Comparison of ENCODE assay signal across 16 mouse cellular contexts in the genomic region with DNA sequence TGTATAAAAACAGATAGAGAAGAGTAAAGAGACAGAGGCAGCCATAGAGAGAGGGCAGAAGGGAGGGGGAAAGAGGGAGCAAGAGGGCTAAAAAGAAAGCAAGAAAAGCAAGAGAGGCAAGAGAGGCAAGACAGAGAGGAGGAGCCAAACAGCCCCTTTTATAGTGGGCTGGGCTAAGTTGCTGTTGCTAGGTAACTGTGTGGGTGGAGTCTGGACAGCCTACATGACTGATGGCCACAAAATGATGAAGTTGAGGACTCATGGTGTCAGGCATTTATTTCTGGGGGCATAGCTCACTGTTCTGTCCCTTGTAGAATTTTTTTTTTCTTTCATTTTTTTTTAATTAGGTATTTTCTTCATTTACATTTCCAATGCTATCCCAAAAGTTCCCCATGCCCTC. TPM values are rescaled to one million over a fixed set of nuclear protein-coding genes. Genes with fewer than 3 reads are reported as not detected.
A peak's percentile ranks its signal among the peaks of the same experiment; 100 is the strongest.
DNase-seq lines count a peak whose midpoint lies in the region; ATAC-seq and TF ChIP-seq lines count a peak whose summit lies in the region.
"Had no signal": no experiment of that assay in that cellular context is flagged by ENCODE, and none has a peak within 500 bp of the region (broad histone marks: within the 10 kb centered on the region; RNA-seq: fewer than 3 reads in every experiment).

No protein-coding gene starts in this region.

- in situ Hi-C loops in CH12.LX (cut with MboI; ENCODE audit: low pct_ligation_motif_present, low pct_unique_long_range_greater_than_20kb, low sequenced_read_pairs), result no loop called here

- ATAC-seq in forebrain, embryonic 12.5 days (ENCODE audit: low FRiP score), result peak; percentile 46; the same call in 1 of the 2 replicates
- no peak for ATAC-seq in forebrain, embryonic 16.5 days
- ATAC-seq in liver, embryonic 15.5 days (ENCODE audit: insufficient read depth), result peak; percentile 67
- ATAC-seq: hindbrain, embryonic 16.5 days had no signal

- TF ChIP-seq RAD21 in CH12.LX (IDR thresholded peaks at IDR 0.05; ENCODE audit: low read depth, low read length), result no peak

- no peaks in the 10 kb centered on the region for H3K27me3 ChIP-seq in forebrain, embryonic 12.5 days
- H3K27me3 ChIP-seq in forebrain, embryonic 16.5 days (replicated peaks; ENCODE audit: control insufficient read depth, insufficient read depth, low read length), result no peaks in the 10 kb centered on the region
- no peaks in the 10 kb centered on the region for H3K27me3 ChIP-seq in CH12.LX (replicated peaks)
- H3K27me3 ChIP-seq in liver, embryonic 15.5 days, result 0 out of 2 replicates have a peak, but pooled peaks cover 6% of the 10 kb centered on the region
- H3K27me3 ChIP-seq: lung, embryonic 15.5 days; megakaryocyte, embryonic 14.5 days had no signal

- H3K27ac ChIP-seq in forebrain, embryonic 12.5 days, result no peak overlapping the region
- H3K27ac ChIP-seq in forebrain, embryonic 16.5 days (ENCODE audit: low read length), result no peak overlapping the region
- H3K27ac ChIP-seq in CH12.LX (ENCODE audit: insufficient read depth, low read depth), result no peak overlapping the region
- H3K27ac ChIP-seq in liver, embryonic 15.5 days (replicated peaks), result no peak overlapping the region
- H3K27ac ChIP-seq: embryonic facial prominence, embryonic 10.5 days; heart, adult 2 months; kidney, postnatal 0 days; lung, embryonic 15.5 days had no signal

- no peaks in the 10 kb centered on the region for H3K4me1 ChIP-seq in forebrain, embryonic 12.5 days
- H3K4me1 ChIP-seq in forebrain, embryonic 16.5 days (replicated peaks; ENCODE audit: control insufficient read depth, insufficient read depth, low read length), result no peaks in the 10 kb centered on the region
- peaks cover 0 to 2% of the 10 kb centered on the region in 2 experiments; a peak in 1 of 4 replicates for H3K4me1 ChIP-seq in CH12.LX (ENCODE audit: control insufficient read depth in 1 of 2, insufficient read depth in 2 of 2)
- peaks cover 7% of the 10 kb centered on the region; the same call in 1 of the 2 replicates for H3K4me1 ChIP-seq in liver, embryonic 15.5 days (replicated peaks)
- H3K4me1 ChIP-seq: embryonic facial prominence, embryonic 10.5 days; lung, embryonic 15.5 days; megakaryocyte, embryonic 14.5 days had no signal

- H3K36me3 ChIP-seq in forebrain, embryonic 12.5 days (replicated peaks), result no peaks in the 10 kb centered on the region
- no peaks in the 10 kb centered on the region for H3K36me3 ChIP-seq in forebrain, embryonic 16.5 days (ENCODE audit: control insufficient read depth, insufficient read depth)
- no peaks in the 10 kb centered on the region for H3K36me3 ChIP-seq in CH12.LX (replicated peaks in 1 of 2; ENCODE audit: control insufficient read depth in 1 of 2, insufficient read depth in 1 of 2, low read length in 1 of 2)
- H3K36me3 ChIP-seq in liver, embryonic 15.5 days (replicated peaks), result no peaks in the 10 kb centered on the region
- H3K36me3 ChIP-seq: embryonic facial prominence, embryonic 10.5 days; lung, embryonic 15.5 days had no signal

- dilution Hi-C loops in CH12.LX (cut with MboI; ENCODE audit: extremely low pct_ligation_motif_present, extremely low pct_unique_long_range_greater_than_20kb, low sequenced_read_pairs), result no loop called here

- DNase-seq in CH12.LX (ENCODE audit: extremely low read depth), result peak; percentile 53
- DNase-seq in induced T-regulatory cell, adult 2 months (ENCODE audit: low read depth), result peak; percentile 45
- DNase-seq in urinary bladder, postnatal 10 days (ENCODE audit: low spot score), result no peak
- no peak for DNase-seq in left cerebral cortex, adult 11 months (ENCODE audit: low spot score)
- DNase-seq in frontal cortex, postnatal 14 days (ENCODE audit: low spot score in 2 of 2), result no peak
- DNase-seq: cerebellum, adult 9-10 months; heart, adult 2 months; thymus, postnatal 4 days had no signal

- no peak for TF ChIP-seq EP300 in CH12.LX (IDR thresholded peaks at IDR 0.05; ENCODE audit: low read length)

- H3K9ac ChIP-seq in forebrain, embryonic 12.5 days, result no peak overlapping the region
- no peak overlapping the region for H3K9ac ChIP-seq in forebrain, embryonic 16.5 days (replicated peaks; ENCODE audit: low read depth, low read length)
- H3K9ac ChIP-seq in CH12.LX (ENCODE audit: insufficient read depth, low read depth), result no peak overlapping the region
- H3K9ac ChIP-seq in liver, embryonic 15.5 days, result no peak overlapping the region
- H3K9ac ChIP-seq: lung, embryonic 15.5 days had no signal

- TF ChIP-seq CTCF in CH12.LX (conservative IDR thresholded peaks at IDR 0.05 in 1 of 2, IDR thresholded peaks at IDR 0.05 in 1 of 2; ENCODE audit: low read depth in 2 of 2, low read length in 2 of 2), result no peak

- no peaks in the 10 kb centered on the region for H3K9me3 ChIP-seq in forebrain, embryonic 12.5 days
- no peaks in the 10 kb centered on the region for H3K9me3 ChIP-seq in forebrain, embryonic 16.5 days (ENCODE audit: control insufficient read depth, low read length)
- H3K9me3 ChIP-seq in CH12.LX (replicated peaks; ENCODE audit: low read length), result no peaks in the 10 kb centered on the region
- no peaks in the 10 kb centered on the region for H3K9me3 ChIP-seq in liver, embryonic 15.5 days (replicated peaks)
- H3K9me3 ChIP-seq: embryonic facial prominence, embryonic 10.5 days; lung, embryonic 15.5 days; megakaryocyte, embryonic 14.5 days had no signal

- no peaks in the 10 kb centered on the region for H3K79me2 ChIP-seq in CH12.LX (replicated peaks; ENCODE audit: control insufficient read depth, extremely low read depth, insufficient read depth, poor library complexity, severe bottlenecking)

- no peak overlapping the region for H3K4me2 ChIP-seq in forebrain, embryonic 12.5 days
- H3K4me2 ChIP-seq in forebrain, embryonic 16.5 days (ENCODE audit: low read length), result no peak overlapping the region
- no peak overlapping the region; the same call in 1 of the 2 replicates for H3K4me2 ChIP-seq in CH12.LX (ENCODE audit: insufficient read depth, low read depth, poor library complexity, severe bottlenecking)
- H3K4me2 ChIP-seq in liver, embryonic 15.5 days, result no peak overlapping the region
- H3K4me2 ChIP-seq: lung, embryonic 15.5 days had no signal

- H3K4me3 ChIP-seq in forebrain, embryonic 12.5 days (replicated peaks), result no peak overlapping the region
- H3K4me3 ChIP-seq in forebrain, embryonic 16.5 days (replicated peaks; ENCODE audit: low read length), result no peak overlapping the region
- no peak overlapping the region for H3K4me3 ChIP-seq in CH12.LX (replicated peaks in 1 of 3; ENCODE audit: low read depth in 2 of 3, low read length in 2 of 3, poor library complexity in 1 of 3)
- H3K4me3 ChIP-seq in liver, embryonic 15.5 days (replicated peaks), result no peak overlapping the region
- H3K4me3 ChIP-seq: embryonic facial prominence, embryonic 10.5 days; heart, adult 2 months; lung, embryonic 15.5 days; megakaryocyte, embryonic 14.5 days had no signal

- no peak for TF ChIP-seq POLR2A in CH12.LX (IDR thresholded peaks at IDR 0.05; ENCODE audit: low read depth, low read length)

TF ChIP-seq in CH12.LX, 34 proteins besides CTCF, POLR2A, EP300 and RAD21:
- TF ChIP-seq ELF1 (IDR thresholded peaks at IDR 0.05; ENCODE audit: low read depth, low read length) (no peak), TBP (conservative IDR thresholded peaks at IDR 0.05; ENCODE audit: low read depth, low read length) (0 out of 2 replicates have a peak, but pooled peaks have one; percentile 38), MYC (IDR thresholded peaks at IDR 0.05; ENCODE audit: low read depth, low read length) (no peak), HCFC1 (IDR thresholded peaks at IDR 0.05; ENCODE audit: low read depth, low read length) (no peak), SMC3 (IDR thresholded peaks at IDR 0.05; ENCODE audit: low read depth, low read length) (no peak), NRF1 (IDR thresholded peaks at IDR 0.05; ENCODE audit: low read depth, low read length) (no peak)

RNA-seq across cellular contexts. Expression of gene Hspa13, which starts 59.6 kb away (rescaled TPM):
- polyA plus RNA-seq in forebrain, embryonic 12.5 days (2016; fragmentation: Nextera tagmentation; extraction: Ambion mirVana), result 38.5 and 39.3 TPM in 2 replicates
- 45.4 and 49.5 TPM in 2 replicates for polyA plus RNA-seq in forebrain, embryonic 16.5 days (2015; fragmentation: Nextera tagmentation; extraction: Ambion mirVana)
- total RNA-seq in CH12.LX (2012; rRNA removed), result 30.6 and 36.8 TPM in 2 replicates
- 38.9 and 45.9 TPM in 2 replicates for total RNA-seq in CH12.LX (2014; rRNA removed)
- polyA plus RNA-seq in CH12.LX (2012; ENCODE audit: insufficient read length, low read depth), result 20.4 and 21.3 TPM in 2 replicates
- 8.5 and 9.1 TPM in 2 replicates for polyA plus RNA-seq in liver, embryonic 15.5 days (2015; fragmentation: Nextera tagmentation; extraction: Ambion mirVana)

Comparison
In these comparisons a context has a peak if more than half of its experiments do, and no peak if none do; other contexts are left out.
1. DNase-seq: peak in CH12.LX (single experiment) and induced T-regulatory cell, adult 2 months (single experiment); none in urinary bladder, postnatal 10 days (single experiment), left cerebral cortex, adult 11 months (single experiment) and frontal cortex, postnatal 14 days (0 of 2).